Comparison of ENCODE assay signal across 26 mouse cellular contexts in genomic region chr11:20462076-20462475, GRCm38 (mm10).
DNase-seq lines count a peak whose midpoint lies in the region; ATAC-seq and TF ChIP-seq lines count a peak whose summit lies in the region.
"Had no signal": no experiment of that assay in that cellular context is flagged by ENCODE, and none has a peak within 500 bp of the region (broad histone marks: within the 10 kb centered on the region; RNA-seq: fewer than 3 reads in every experiment).

No protein-coding gene starts in this region.

- peak overlapping the region; percentile 17; the same call in 1 of the 2 replicates for H3K4me2 ChIP-seq in intestine, embryonic 16.5 days (ENCODE audit: low read depth, low read length)
- H3K4me2 ChIP-seq in liver, postnatal 0 days (ENCODE audit: low read depth, low read length), result 0 out of 2 replicates have a peak overlapping the region, but pooled peaks have one; percentile 32
- H3K4me2 ChIP-seq: embryonic facial prominence, embryonic 15.5 days; heart, embryonic 11.5 days; hindbrain, embryonic 12.5 days had no signal

- TF ChIP-seq EP300 in liver, postnatal 0 days (IDR thresholded peaks at IDR 0.05; ENCODE audit: low read depth), result no peak

- H3K4me1 ChIP-seq in intestine, embryonic 16.5 days (ENCODE audit: control insufficient read depth, insufficient read depth, low read length), result peaks cover 21% of the 10 kb centered on the region
- H3K4me1 ChIP-seq in liver, postnatal 0 days (ENCODE audit: insufficient read depth), result peaks cover 13% of the 10 kb centered on the region
- H3K4me1 ChIP-seq: hindbrain, embryonic 12.5 days had no signal

- no peaks in the 10 kb centered on the region for H3K36me3 ChIP-seq in intestine, embryonic 16.5 days (ENCODE audit: control insufficient read depth, insufficient read depth, low read length)
- H3K36me3 ChIP-seq in liver, postnatal 0 days (replicated peaks; ENCODE audit: insufficient read depth, low read length), result no peaks in the 10 kb centered on the region
- H3K36me3 ChIP-seq: embryonic facial prominence, embryonic 15.5 days; hindbrain, embryonic 12.5 days had no signal

- H3K9me3 ChIP-seq in intestine, embryonic 16.5 days (ENCODE audit: control insufficient read depth, low read length), result no peaks in the 10 kb centered on the region
- no peaks in the 10 kb centered on the region for H3K9me3 ChIP-seq in liver, postnatal 0 days (ENCODE audit: low read length)
- H3K9me3 ChIP-seq: embryonic facial prominence, embryonic 15.5 days; hindbrain, embryonic 12.5 days had no signal

- no peak overlapping the region for H3K4me3 ChIP-seq in intestine, embryonic 16.5 days (ENCODE audit: low read length)
- H3K4me3 ChIP-seq in liver, postnatal 0 days (ENCODE audit: low read depth, low read length), result no peak overlapping the region
- H3K4me3 ChIP-seq: embryonic facial prominence, embryonic 15.5 days; hindbrain, embryonic 12.5 days; megakaryocyte, embryonic 14.5 days; myocyte had no signal

- H3K9ac ChIP-seq in intestine, embryonic 16.5 days (ENCODE audit: low read depth, low read length), result no peak overlapping the region
- H3K9ac ChIP-seq in liver, postnatal 0 days (replicated peaks), result no peak overlapping the region
- H3K9ac ChIP-seq: embryonic facial prominence, embryonic 15.5 days; forebrain, postnatal 0 days; hindbrain, embryonic 12.5 days; liver, embryonic 14.5 days had no signal

- peak overlapping the region; percentile 93 for H3K27ac ChIP-seq in intestine, embryonic 16.5 days (ENCODE audit: low read length)
- peak overlapping the region; percentile 80 for H3K27ac ChIP-seq in liver, postnatal 0 days (ENCODE audit: low read depth)
- H3K27ac ChIP-seq: embryonic facial prominence, embryonic 15.5 days; hindbrain, embryonic 12.5 days; liver, embryonic 14.5 days had no signal

- no peak for TF ChIP-seq CTCF in liver, postnatal 0 days (IDR thresholded peaks at IDR 0.05; ENCODE audit: low read depth)

- 57% methylated on average over 3 of the region's 3 CpGs for WGBS in intestine, embryonic 16.5 days
- 45% methylated on average over 3 of the region's 3 CpGs for WGBS in liver, postnatal 0 days (ENCODE audit: insufficient replicate concordance)

- H3K27me3 ChIP-seq in intestine, embryonic 16.5 days (replicated peaks; ENCODE audit: control insufficient read depth, insufficient read depth, low read length), result no peaks in the 10 kb centered on the region
- H3K27me3 ChIP-seq in liver, postnatal 0 days (ENCODE audit: insufficient read depth, low read length), result no peaks in the 10 kb centered on the region
- H3K27me3 ChIP-seq: hindbrain, embryonic 12.5 days had no signal

- peak; percentile 76 for ATAC-seq in intestine, embryonic 16.5 days
- peak; percentile 83 for ATAC-seq in liver, postnatal 0 days
- ATAC-seq: forebrain, postnatal 0 days had no signal

- peak; percentile 79 to 92 for DNase-seq in kidney, adult 8-10 months
- DNase-seq in kidney, postnatal 25 days, result peak; percentile 72 to 87
- DNase-seq in liver, postnatal 0 days, result peak; percentile 40
- DNase-seq in lung, postnatal 36 days, result no peak
- DNase-seq in right cerebral cortex, postnatal 25 days, result no peak
- DNase-seq in urinary bladder, postnatal 14 days (ENCODE audit: low spot score), result no peak
- DNase-seq: adrenal gland, postnatal 25 days; B cell, adult 2 months; cerebellum, adult 11 months; cerebellum, postnatal 14 days; embryo, embryonic 11 days; forebrain, postnatal 0 days; heart, postnatal 10 days; left cerebral cortex, postnatal 4 days; lung, postnatal 14 days; midbrain, embryonic 14.5 days; right cerebral cortex, adult 18-20 months; spleen, adult 18-20 months; thymus, adult 18-20 months had no signal

Comparison
In these comparisons a context has a peak if more than half of its experiments do, and no peak if none do; other contexts are left out.
1. DNase-seq: peak in kidney, adult 8-10 months (2 of 2), kidney, postnatal 25 days (2 of 2) and liver, postnatal 0 days (single experiment); none in lung, postnatal 36 days (single experiment), right cerebral cortex, postnatal 25 days (single experiment) and urinary bladder, postnatal 14 days (single experiment).